Mouse (Mus musculus): ENCODE measurements around the gene Cideb.

DNA sequence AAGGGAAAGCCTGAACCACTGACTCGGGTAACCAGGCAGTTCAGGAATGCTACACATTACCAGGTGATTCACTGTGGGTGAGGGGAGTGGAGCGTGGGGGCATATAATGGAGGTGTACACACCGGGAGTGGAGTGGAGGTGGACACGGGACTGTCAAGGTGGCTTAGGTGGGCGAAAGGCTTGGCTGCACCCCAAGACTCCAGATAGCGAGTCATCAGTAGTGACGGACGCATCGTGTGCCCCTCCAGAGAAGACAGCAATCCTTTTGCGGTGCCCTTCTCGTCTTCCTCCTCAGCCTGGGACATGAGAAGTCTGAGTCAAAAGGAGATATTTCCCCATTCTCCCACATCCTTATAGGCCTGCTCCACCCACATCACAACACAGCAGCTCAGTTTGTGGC lies 19.5 kb upstream of the Cideb start:
- TF ChIP-seq POLR2A (IDR thresholded peaks at IDR 0.05; ENCODE audit: low read depth, low read length) (no peak), CTCF (IDR thresholded peaks at IDR 0.05; ENCODE audit: extremely low read depth, insufficient read length, insufficient replicate concordance, low read depth, low read length) (no peak)

Measured in small intestine, adult 2 months (tissue).